In the genomic region with DNA sequence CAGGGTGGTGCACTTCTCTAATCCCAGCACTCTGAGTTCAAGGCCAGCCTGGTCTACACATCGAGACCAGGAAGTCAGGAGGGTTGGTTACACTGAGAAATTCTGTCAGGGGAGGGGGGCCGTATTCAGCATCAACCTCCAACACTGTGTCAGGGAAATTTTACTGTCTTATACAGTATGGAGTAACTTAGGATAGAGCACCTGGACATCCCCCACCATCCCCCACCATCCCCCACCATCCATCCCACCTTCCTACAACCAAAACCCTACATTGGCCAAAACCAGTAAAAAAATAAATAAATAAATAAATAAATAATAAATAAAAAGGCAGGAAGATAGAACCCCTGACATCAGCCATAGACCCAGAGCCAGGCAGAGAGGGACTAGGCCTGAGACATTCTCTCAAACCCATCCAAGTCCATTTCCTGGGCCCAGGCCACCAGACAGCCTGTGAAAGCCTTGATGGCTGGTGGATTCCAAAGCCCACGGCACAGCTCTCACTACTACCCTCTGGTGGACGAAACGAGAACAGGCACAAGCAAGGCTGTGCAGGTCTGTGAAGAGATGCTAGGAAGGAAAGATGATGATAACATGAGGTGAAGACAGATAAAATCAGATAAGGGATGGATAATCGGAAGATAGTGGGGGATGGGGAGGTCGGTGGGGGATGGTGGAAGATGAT, we compare ENCODE assay signal across 9 mouse cellular contexts. TPM values are rescaled to one million over a fixed set of nuclear protein-coding genes. Genes with fewer than 3 reads are reported as not detected.
A peak's percentile ranks its signal among the peaks of the same experiment; 100 is the strongest.
DNase-seq lines count a peak whose midpoint lies in the region; ATAC-seq and TF ChIP-seq lines count a peak whose summit lies in the region.
"Had no signal": no experiment of that assay in that cellular context is flagged by ENCODE, and none has a peak within 500 bp of the region (broad histone marks: within the 10 kb centered on the region; RNA-seq: fewer than 3 reads in every experiment).

No protein-coding gene starts in this region.

- CTCF ChIA-PET in Patski (lab: Charles Lee), result interaction anchor here (1.6 to 4.2 kb wide), 2 partner anchors 19 to 53 kb away, joined by 6 to 27 read pairs; a partner anchor contains a TSS

- no peaks in the 10 kb centered on the region for H3K36me3 ChIP-seq in limb, embryonic 11.5 days (ENCODE audit: control insufficient read depth, insufficient read depth, low read length)
- H3K36me3 ChIP-seq in stomach, embryonic 16.5 days (ENCODE audit: control insufficient read depth, insufficient read depth, low read length), result no peaks in the 10 kb centered on the region
- H3K36me3 ChIP-seq: embryonic facial prominence, embryonic 13.5 days had no signal

- in situ Hi-C loops in Patski (cut with MboI; ENCODE audit: low pct_unique_long_range_greater_than_20kb), result no loop called here

- H3K27ac ChIP-seq in limb, embryonic 11.5 days (replicated peaks; ENCODE audit: low read depth, low read length), result no peak overlapping the region
- H3K27ac ChIP-seq in stomach, embryonic 16.5 days (ENCODE audit: low read length), result no peak overlapping the region
- H3K27ac ChIP-seq: embryonic facial prominence, embryonic 13.5 days had no signal

- DNase-seq in 416B (ENCODE audit: low read depth) (peak; percentile 71), Patski (ENCODE audit: low read depth, low spot score) (no peak)
- DNase-seq in cerebellum, postnatal 25 days, result peak; percentile 86 to 93
- DNase-seq in gastrocnemius, adult 8-10 months (ENCODE audit: low spot score in 2 of 2), result peak; percentile 56 to 59
- DNase-seq in kidney, adult 11 months, result peak; percentile 46
- peak; percentile 87 for DNase-seq in limb, embryonic 11.5 days (ENCODE audit: low spot score)
- peak; percentile 82 for DNase-seq in naive thymus-derived CD4-positive, alpha-beta T cell, adult 2 months (ENCODE audit: low read depth)

- ATAC-seq in Patski, result no peak
- ATAC-seq in limb, embryonic 11.5 days (ENCODE audit: insufficient number of reproducible peaks, low FRiP score, low TSS enrichment, low read depth), result 0 out of 2 replicates have a peak, but pooled peaks have one; percentile 46
- ATAC-seq in stomach, embryonic 16.5 days (ENCODE audit: insufficient read depth, low FRiP score), result peak; percentile 63; the same call in 1 of the 2 replicates

- no peaks in the 10 kb centered on the region for H3K9me3 ChIP-seq in limb, embryonic 11.5 days (ENCODE audit: control insufficient read depth, low read length)
- H3K9me3 ChIP-seq in stomach, embryonic 16.5 days (replicated peaks; ENCODE audit: control insufficient read depth, low read length), result no peaks in the 10 kb centered on the region
- H3K9me3 ChIP-seq: embryonic facial prominence, embryonic 13.5 days had no signal

- H3K4me3 ChIP-seq in limb, embryonic 11.5 days (ENCODE audit: low read depth, low read length), result no peak overlapping the region
- H3K4me3 ChIP-seq in stomach, embryonic 16.5 days (replicated peaks; ENCODE audit: low read length), result no peak overlapping the region
- H3K4me3 ChIP-seq: embryonic facial prominence, embryonic 13.5 days had no signal

- no peaks in the 10 kb centered on the region for H3K4me1 ChIP-seq in limb, embryonic 11.5 days (ENCODE audit: control insufficient read depth, insufficient read depth, low read length)
- no peaks in the 10 kb centered on the region for H3K4me1 ChIP-seq in stomach, embryonic 16.5 days (ENCODE audit: control insufficient read depth, insufficient read depth, low read length)

- peaks cover 32% of the 10 kb centered on the region for H3K27me3 ChIP-seq in Patski
- no peaks in the 10 kb centered on the region for H3K27me3 ChIP-seq in limb, embryonic 11.5 days (ENCODE audit: control insufficient read depth, insufficient read depth, low read length)
- H3K27me3 ChIP-seq in stomach, embryonic 16.5 days (ENCODE audit: control insufficient read depth, insufficient read depth, low read length), result no peaks in the 10 kb centered on the region
- H3K27me3 ChIP-seq: embryonic facial prominence, embryonic 13.5 days had no signal

- POLR2A ChIA-PET in Patski (lab: Charles Lee), result no interaction called here

- H3K4me2 ChIP-seq in limb, embryonic 11.5 days (ENCODE audit: low read depth, severe bottlenecking), result no peak overlapping the region
- no peak overlapping the region for H3K4me2 ChIP-seq in stomach, embryonic 16.5 days (ENCODE audit: low read depth, low read length)
- H3K4me2 ChIP-seq: embryonic facial prominence, embryonic 13.5 days had no signal

- no peak overlapping the region for H3K9ac ChIP-seq in limb, embryonic 11.5 days (ENCODE audit: low read length)
- H3K9ac ChIP-seq in stomach, embryonic 16.5 days (ENCODE audit: low read length), result no peak overlapping the region
- H3K9ac ChIP-seq: embryonic facial prominence, embryonic 13.5 days had no signal

- peak; percentile 85 for TF ChIP-seq CTCF in Patski (IDR thresholded peaks at IDR 0.05)

- WGBS in limb, embryonic 11.5 days, result 30% methylated on average over 7 of the region's 7 CpGs
- 27% methylated on average over 7 of the region's 7 CpGs for WGBS in stomach, embryonic 16.5 days

RNA-seq across cellular contexts. Expression of a gene that starts 3.7 kb away (rescaled TPM):
- not detected for polyA plus RNA-seq in Patski (2021)
- total RNA-seq in gastrocnemius, adult 8-10 months (2022), result 100 to 1,000 TPM in 1 of 4 experiments, 10 to 100 TPM in 3; 32.0 to 113 (median 56.6) TPM
- polyA plus RNA-seq in limb, embryonic 11.5 days (2014; fragmentation: Nextera tagmentation; extraction: Ambion mirVana), result not detected in 2 replicates
- polyA plus RNA-seq in stomach, embryonic 16.5 days (2015; fragmentation: Nextera tagmentation; extraction: Ambion mirVana), result not detected in 2 replicates
- polyA plus RNA-seq: embryonic facial prominence, embryonic 13.5 days had no signal

RNA-seq across cellular contexts. Expression of a gene that starts 11.5 kb away (rescaled TPM):
- 0.04 TPM for polyA plus RNA-seq in Patski (2021)
- total RNA-seq in gastrocnemius, adult 8-10 months (2022), result 10 to 100 TPM in 2 of 4 experiments, 1 to 10 TPM in 2; 5.4 to 13.0 (median 8.7) TPM
- 4.8 and 6.5 TPM in 2 replicates for polyA plus RNA-seq in limb, embryonic 11.5 days (2014; fragmentation: Nextera tagmentation; extraction: Ambion mirVana)
- 3.0 and 3.2 TPM in 2 replicates for polyA plus RNA-seq in stomach, embryonic 16.5 days (2015; fragmentation: Nextera tagmentation; extraction: Ambion mirVana)

RNA-seq across cellular contexts. Expression of a gene that starts 15.1 kb away (rescaled TPM):
- polyA plus RNA-seq in Patski (2021), result not detected
- not detected for total RNA-seq in gastrocnemius, adult 8-10 months (2022)
- polyA plus RNA-seq in limb, embryonic 11.5 days (2014; fragmentation: Nextera tagmentation; extraction: Ambion mirVana), result 5.6 and 5.9 TPM in 2 replicates
- 33.7 and 41.9 TPM in 2 replicates for polyA plus RNA-seq in stomach, embryonic 16.5 days (2015; fragmentation: Nextera tagmentation; extraction: Ambion mirVana)

RNA-seq across cellular contexts. Expression of a gene that starts 20.0 kb away (rescaled TPM):
- polyA plus RNA-seq in Patski (2021), result 62.4 TPM
- 10 to 100 TPM; 17.6 to 21.1 (median 20.1) TPM for total RNA-seq in gastrocnemius, adult 8-10 months (2022)
- 67.2 and 70.9 TPM in 2 replicates for polyA plus RNA-seq in limb, embryonic 11.5 days (2014; fragmentation: Nextera tagmentation; extraction: Ambion mirVana)
- 47.4 and 53.2 TPM in 2 replicates for polyA plus RNA-seq in stomach, embryonic 16.5 days (2015; fragmentation: Nextera tagmentation; extraction: Ambion mirVana)

RNA-seq across cellular contexts. Expression of a gene that starts 32.8 kb away (rescaled TPM):
- 72.2 TPM for polyA plus RNA-seq in Patski (2021)
- 100 to 1,000 TPM; 381 to 451 (median 390) TPM for total RNA-seq in gastrocnemius, adult 8-10 months (2022)
- 171 and 175 TPM in 2 replicates for polyA plus RNA-seq in limb, embryonic 11.5 days (2014; fragmentation: Nextera tagmentation; extraction: Ambion mirVana)
- 84.6 and 86.3 TPM in 2 replicates for polyA plus RNA-seq in stomach, embryonic 16.5 days (2015; fragmentation: Nextera tagmentation; extraction: Ambion mirVana)
